Mouse (Mus musculus) kidney, adult 2 months (tissue): Measurements from ENCODE around the gene Sox6.

Experiments
- CTCF ChIP-seq: fragments of 200-500 bp; conservative IDR thresholded peaks from 2 replicates; pipeline ENCODE4 v1.5.1; 2011; ENCODE audit warnings: low read depth, mild to moderate bottlenecking, control low read depth, low read length, moderate library complexity, mixed read lengths; ENCODE audit not compliant: insufficient read depth, insufficient read length
- POLR2A ChIP-seq: fragments of 200-500 bp; IDR thresholded peaks from one replicate; pipeline ENCODE4 v1.6.1; 2011; ENCODE audit warnings: low read depth, low read length, control low read depth

- TF ChIP-seq CTCF: no peak
- TF ChIP-seq POLR2A: no peak
Measured at GRCm38 (mm10) chr7:115830938-115831873, 207.4 kb downstream of the Sox6 start.
